Mouse (Mus musculus): ENCODE measurements around the gene Mip.
"Not testable (repeated sequence)": the region's sequence is repeated elsewhere in the genome, so short reads cannot be mapped to it uniquely, and the experiment has no call there.

The Mip gene

DNA sequence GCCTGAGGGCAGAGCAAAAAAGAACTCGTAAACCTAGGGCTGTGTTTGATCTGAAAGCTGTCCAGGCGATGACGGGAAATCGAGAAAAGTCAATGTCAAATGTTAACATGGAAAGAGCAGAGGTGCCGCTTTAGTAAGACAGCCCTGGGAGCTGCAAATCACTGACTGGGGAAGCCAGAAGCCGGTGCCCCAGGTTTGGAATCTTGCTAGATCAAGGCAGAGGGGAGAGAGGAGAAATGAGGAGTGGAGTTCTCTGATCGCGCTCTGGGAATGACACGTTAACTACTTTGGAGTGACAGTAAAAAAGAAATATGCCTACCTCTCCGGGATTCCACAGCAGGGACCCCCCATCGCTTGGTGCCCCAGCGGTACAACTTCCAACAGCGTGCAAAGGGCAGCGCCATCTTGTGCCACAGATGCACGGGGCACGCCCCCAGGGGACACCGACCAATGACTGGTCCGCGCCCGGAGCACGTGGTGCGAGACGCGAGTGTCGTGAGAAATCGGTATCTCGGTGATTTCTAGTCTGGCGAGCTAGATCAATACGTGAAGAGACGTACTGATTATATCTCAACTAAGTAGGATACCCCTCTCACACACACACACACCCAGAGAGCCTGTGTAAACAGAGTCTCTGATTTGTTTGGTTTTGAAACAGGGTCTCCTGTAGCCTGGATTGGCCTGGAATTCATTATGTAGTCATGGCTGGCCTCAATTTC is 14.1 kb upstream of the Mip start, which contains the start of gene Spryd4:
Gene Spryd4 (minus strand): TSS at position 418 of the 719 bp plus-strand sequence.
- peak; percentile 74 for DNase-seq (ENCODE audit: low read depth, low spot score)

DNA sequence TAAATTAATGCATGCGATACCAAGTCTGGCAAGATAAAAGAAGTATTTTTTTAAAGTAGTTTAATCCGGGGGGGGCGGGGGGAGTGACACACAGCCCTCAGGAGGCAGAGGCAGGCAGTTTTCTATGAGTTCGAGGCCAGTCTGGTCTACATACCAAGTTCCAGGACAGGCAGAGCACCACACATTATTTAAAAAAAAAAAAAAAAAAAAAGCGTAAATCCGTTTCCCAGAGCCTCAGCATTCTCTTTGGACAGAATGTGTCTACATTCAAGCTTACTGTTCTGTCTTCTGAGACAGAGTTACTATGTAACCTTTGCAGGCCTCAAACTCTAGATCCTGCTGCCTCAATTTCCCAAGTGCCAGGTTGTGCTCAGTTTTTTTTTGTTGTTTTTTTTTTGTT is 13.5 kb upstream of the Mip start:
- no peak for DNase-seq (ENCODE audit: low read depth, low spot score)

DNA sequence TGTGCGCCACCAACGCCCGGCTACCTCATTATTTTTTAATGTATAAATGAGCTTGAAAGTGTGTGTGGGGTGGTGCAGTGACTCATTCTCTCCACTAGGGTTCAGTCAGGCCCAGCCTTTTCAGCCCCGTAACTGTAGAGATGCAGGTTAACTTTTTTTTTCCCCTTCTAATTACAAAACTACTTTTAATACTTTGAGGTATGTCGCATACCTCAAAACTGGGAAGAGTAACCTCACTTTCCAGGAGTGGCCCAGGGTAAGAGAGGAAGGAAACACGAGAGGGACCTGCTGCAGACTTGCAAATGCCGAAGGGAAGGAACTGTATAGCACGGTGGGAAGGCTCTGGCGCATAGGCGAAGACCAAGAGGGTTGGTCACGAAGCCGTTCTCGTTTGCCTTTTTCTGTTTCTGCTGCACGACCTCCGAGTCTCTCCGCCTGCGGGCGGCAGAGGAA is 12.7 kb upstream of the Mip start:
- no peak for DNase-seq (ENCODE audit: low read depth, low spot score)

DNA sequence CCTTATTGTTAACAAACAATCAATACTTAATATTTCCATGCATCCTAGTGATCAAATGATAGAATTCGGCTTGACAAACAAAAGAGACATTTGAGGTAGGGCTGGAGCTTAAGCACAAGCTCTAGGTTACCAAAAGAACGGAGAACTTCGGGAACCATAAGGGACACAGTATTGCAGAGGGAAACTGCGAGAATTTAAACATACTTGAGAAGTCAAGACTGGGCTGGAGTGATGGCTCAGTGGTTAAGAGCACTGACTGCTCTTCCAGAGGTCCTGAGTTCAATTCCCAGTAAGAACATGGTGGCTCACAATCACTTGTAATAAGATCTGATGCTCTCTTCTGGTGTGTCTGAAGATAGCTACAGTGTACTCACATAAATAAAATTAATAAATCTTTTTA is 11.5 kb upstream of the Mip start:
- DNase-seq (ENCODE audit: low read depth, low spot score), result not testable (repeated sequence)

DNA sequence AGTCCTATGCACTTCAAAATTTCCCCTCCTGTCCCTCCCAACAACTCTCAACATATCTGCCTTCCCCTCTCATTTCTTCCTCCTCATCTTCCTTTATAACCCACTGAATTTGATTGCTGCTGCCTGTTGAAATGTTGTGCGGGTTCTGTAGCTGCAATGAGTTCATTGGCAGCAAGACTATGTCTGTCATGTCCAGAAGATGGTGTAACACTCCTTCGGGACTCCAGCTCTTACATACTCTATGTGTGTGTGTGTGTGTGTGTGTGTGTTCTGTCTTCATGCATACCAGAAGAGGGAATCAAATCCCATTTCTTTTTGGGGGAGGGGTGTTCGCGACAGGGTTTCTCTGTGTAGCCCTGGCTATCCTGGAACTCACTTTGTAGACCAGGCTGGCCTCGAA is 10.7 kb upstream of the Mip start:
- DNase-seq (ENCODE audit: low read depth, low spot score), result no peak

DNA sequence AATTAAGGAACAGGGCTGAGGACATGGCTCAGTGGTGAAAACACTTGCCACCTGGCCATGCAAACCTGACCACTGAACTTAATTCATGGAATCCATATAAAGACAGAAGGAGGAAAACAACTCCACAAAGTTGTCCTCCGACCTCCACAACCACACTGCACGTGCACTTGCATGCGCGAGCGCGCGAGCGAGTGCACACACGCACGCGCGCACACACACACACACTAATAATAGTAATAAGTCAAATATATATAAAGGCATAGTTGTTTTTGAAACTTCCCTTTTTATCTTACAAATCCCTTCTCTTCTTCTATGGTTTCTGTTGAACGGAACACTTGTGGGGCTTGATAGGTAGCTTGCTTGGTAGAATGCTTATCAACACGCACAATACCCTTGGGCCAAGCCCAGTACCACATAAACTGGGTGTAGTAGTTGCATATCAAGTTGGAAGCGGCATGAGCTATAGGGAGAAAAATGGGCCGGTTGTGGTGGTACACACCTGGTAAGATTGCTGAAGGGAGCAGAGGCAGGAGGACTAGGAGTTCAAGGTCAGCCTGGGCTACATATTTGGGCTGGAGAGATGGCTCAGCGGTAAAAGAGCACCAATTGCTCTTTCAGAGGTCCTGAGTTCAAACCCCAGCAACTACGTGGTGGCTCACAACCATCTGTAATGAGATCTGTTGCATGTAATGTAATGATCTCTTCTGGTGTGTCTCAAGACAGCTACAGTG is 7.1 kb upstream of the Mip start:
- no peak for DNase-seq (ENCODE audit: low read depth, low spot score)

DNA sequence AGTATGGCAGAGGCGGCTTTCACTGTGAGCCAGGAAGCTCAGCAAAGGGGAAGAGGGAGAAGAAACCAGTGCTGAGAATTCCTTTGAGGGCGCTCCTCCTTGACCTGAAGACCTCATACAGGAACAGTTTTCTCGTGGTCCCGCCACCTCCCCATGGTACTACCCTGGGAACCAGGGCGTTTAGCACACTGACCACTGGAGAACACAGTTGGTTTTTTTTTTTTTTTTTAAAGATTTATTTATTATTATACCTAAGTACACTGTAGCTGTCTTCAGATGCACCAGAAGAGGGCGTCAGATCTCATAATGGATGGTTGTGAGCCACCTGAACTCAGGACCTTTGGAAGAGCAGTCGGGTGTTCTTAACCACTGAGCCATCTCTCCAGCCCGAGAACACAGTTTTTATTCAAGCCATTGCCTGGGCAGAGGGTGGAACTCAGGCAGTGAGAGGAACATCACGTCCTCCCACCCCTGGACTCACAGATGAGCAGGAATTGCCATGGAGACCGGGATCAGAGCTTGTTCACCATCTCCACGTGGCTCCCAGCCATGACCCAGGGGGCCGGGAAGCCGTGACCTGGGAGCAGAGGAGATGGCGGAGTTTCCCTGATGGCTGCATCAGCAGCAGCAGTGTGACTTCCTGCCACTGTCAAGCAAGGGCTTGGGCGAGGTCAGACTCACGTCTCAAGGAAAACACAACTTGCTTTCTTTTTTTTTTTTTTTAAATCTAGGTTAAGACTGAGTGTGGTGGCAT is 3.9 kb upstream of the Mip start:
- DNase-seq (ENCODE audit: low read depth, low spot score), result no peak

DNA sequence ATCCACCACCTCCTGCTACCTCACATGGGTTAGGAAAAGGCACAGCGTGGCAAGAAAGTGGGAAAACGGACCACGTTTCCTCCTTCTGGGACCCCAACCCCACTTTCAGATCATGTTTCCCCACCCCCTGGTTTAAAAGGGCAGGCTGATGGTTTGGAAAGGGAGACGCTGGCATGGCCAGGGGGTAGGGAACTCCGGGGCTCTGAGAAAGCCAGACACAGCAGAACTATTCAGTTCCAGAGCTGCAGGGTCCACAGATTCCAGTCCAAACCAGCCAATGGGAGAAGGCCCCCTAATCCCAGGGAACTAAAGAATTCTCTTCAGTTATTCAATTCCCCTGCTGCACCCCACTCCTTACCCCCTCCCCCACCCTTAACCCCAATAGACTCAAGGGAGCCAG is 574 bp upstream of the Mip start:
- no peak for DNase-seq (ENCODE audit: low read depth, low spot score)

DNA sequence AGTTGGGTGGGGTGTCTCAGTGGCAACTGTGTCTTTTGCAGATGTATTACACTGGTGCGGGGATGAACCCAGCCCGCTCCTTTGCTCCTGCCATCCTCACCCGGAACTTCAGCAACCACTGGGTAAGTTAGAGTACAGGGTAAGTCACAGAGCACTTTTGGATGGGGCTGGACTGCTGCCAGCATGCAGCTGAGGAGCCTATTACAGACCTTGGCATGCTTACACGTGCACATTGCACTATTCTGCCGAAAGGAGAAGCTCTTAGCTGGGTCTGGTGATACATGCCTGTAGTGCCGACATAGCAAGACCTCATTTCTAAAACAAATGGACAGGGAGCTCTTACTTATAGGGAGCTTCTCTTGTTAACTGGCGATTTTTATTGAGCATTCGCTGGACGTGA is 2.0 kb downstream of the Mip start:
- no peak for DNase-seq (ENCODE audit: low read depth, low spot score)

DNA sequence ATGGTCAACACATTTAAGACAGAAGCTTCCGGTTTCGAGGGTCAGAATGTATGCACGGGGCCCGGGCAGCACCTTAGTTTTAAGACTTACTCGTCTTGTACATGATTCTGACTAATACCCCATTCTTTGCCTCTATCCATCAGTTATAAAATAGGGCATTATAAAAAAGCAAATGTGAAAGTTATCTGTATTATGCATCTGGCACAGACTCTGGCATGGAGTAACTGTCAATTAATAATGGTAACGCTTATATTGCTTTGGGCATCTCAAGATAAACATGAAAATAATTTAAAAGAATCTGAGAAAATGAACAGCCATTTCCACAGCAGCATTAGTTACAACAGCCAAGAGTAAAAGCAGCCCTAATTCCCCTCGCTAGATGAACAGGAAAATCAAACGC is 2.4 kb downstream of the Mip start:
- no peak for DNase-seq (ENCODE audit: low read depth, low spot score)

DNA sequence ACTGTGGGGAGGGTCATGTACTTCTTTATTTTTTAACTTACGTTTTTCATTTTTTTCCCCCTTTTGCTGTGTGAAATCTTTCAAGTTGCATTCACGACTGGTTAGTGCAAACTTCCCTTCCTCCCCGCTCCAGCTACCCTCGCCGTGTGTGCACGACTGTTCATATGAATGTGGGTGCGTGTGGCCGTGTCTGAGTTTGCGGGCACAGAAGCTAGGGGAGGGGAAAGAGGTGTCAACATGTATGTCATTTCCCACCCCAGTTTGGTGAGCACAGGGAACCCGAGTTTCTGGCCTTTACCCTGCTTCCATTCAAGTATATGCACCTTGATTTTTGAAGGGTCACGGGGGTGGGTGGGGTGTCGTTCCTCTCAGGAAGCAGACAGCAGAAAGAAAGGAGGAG is 4.9 kb downstream of the Mip start:
- no peak for DNase-seq (ENCODE audit: low read depth, low spot score)

DNA sequence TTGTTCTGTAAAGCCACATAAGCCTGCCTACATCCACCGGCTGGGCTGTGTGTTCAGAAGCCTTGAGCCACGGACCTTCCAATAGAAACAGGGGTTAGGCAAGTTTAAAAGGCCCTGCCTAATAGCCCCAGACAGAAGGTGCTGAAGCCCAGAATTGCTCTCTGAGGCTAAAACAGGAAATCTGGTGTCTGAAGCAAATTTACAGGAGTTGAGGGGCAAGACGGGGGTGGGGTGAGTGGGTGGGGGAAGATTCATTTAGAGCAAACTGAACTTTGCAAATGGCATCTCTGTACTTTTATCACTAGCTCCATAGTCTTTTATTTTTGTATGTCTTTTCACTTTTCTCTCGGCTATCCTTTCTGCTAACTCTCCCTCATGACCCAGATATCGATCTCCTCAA is 5.5 kb downstream of the Mip start:
- no peak for DNase-seq (ENCODE audit: low read depth, low spot score)

DNA sequence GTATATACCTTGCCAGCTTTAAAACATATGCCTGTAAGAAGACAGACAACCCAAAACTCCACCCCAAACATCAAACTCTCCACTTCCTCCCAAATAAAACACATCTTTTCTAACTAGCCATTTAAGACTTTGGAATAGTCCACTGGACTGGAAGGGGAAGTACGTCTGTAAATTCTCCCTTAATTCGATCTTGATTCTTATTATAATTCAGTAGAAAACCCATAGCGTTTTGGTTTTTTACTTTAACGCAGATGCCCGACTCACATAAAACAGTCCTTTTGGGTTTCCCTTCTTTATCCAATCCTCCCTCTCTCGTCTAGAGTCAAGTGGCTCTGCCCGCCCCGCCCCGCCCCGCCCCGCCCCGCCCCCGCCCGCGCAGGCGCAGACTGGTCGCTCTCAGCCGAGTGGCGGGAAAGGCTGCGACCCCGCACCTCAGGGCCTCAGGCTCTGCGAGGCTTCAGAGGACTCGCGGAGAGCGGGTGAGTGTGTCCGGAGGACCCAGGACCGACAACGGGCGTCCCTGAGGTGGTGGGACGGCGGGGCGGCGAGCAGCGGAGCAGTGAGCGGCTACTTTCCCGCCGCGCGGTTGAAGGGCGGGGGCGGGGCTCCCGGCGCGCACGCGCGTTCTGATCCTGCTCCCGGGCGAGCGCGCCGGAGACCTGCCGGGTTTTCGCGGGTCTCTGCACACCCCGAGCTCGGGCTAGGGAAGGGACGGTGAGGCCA is 6.2 kb downstream of the Mip start, which contains the start of gene Timeless:
Gene Timeless (plus strand): TSS at position 369 of the 723 bp plus-strand sequence.
- peak; percentile 74 for DNase-seq (ENCODE audit: low read depth, low spot score)

DNA sequence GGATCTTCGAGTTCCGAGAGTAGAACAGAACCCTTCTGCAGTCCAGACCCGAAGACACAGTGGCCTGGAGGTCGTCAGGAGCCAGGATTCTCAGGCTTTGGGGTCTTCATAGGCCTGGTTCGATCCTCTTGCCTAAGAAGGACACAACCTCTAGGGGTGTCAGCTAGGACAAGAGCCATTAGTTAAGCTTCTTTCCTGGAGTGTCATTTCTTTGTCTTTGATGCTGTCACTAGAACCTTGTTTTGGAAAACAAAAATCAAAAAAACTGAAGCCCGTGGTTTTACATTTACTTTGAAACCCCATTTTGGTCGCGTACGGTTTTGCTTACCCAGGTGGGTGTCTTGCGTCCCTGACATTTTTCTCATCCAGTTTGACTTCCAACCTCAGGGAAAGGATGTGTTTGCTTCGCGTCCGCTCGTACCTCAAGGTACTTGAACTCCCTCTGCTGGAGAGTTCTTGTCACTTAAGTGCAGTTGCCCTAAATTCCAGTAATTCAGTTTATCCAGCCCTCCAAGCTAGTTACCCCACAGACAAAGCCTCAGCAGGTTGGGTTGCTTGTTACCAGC is 6.9 kb downstream of the Mip start:
- DNase-seq (ENCODE audit: low read depth, low spot score), result peak; percentile 41

DNA sequence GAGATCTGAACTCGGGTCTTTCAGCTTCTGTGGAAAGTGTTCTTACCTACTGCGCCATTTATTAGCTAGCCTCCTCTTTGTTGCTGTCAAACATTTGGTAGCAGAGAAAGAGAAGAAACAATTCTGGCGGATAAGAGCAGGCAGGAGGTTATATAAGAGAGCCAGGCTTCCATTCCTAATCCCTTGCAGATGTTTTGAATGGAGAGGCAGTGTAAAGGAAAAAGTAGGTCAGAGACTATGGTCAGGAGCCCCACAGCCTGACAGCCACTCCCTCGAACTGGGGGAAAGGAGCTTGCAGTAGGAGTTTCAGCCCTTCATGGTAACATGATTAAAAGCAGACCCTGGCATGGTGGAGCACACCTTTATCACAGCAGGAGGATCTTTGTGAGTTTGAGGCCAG is 10.7 kb downstream of the Mip start:
- DNase-seq (ENCODE audit: low read depth, low spot score), result no peak

DNA sequence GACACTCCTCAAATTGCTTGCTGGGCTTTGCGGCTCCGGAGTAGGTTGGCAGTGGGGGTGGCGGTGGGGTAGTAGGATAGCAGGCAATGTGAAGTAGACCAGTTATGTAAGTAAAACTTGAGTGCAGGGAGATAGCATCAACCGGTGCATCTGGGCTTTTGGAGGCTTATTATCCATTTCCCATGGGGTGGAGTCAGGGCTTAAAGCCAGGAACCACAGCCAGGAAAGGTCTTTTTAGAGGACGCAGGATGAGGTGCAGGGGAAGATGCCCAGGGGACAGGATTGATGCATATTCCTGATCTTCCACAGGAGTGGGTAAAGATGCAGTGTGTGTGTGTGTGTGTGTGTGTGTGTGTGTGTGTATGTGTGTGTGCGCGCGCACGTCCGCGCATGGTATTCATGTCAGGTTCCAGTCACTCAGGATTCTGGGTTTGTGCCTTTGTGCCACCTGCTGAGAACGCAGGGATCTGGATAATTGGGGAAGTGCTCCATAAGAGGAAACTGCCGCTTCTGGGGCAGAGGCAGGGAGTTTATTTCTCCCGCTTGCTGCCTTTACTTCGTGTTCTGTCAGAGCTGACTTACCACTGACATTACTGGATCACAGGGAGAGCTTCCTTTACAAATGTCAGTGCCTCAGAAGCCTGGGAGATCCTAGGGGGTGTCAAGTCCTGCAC is 12.3 kb downstream of the Mip start:
- DNase-seq (ENCODE audit: low read depth, low spot score), result no peak

DNA sequence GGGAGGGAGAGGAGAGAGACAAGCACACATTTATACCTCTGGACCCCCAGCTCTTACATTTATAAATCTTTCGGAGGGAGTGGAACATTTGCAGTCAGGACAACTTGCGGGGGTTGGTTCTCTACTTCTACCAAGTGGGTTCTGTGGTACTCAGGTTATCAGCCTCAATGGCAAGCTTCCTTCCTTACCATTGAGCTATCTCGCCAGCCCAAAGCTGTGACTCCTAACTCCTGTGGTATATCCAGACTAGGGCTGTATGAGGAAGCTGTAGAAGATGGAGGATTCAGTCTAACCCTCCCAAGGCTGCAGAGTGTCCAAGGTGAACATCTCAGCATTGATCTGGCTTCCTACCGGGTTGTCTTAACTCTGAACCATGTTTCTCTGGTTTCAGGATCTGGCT is 13.5 kb downstream of the Mip start:
- DNase-seq (ENCODE audit: low read depth, low spot score), result no peak

DNA sequence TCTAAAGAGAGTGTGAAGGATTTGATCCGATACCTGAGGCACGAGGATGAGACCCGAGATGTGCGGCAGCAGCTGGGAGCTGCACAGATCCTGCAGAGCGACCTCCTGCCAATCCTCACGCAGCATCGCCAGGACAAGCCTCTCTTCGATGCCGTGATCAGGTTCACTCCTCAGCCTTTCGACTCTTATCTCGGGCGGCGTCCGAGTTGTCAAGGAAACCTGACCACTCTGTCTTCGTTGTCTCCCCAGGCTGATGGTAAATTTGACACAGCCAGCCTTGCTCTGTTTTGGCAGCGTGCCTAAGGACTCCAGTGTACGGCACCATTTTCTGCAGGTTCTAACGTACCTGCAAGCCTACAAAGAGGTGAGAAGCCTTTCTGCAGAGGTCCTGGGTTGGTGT is 14.5 kb downstream of the Mip start:
- no peak for DNase-seq (ENCODE audit: low read depth, low spot score)

DNA sequence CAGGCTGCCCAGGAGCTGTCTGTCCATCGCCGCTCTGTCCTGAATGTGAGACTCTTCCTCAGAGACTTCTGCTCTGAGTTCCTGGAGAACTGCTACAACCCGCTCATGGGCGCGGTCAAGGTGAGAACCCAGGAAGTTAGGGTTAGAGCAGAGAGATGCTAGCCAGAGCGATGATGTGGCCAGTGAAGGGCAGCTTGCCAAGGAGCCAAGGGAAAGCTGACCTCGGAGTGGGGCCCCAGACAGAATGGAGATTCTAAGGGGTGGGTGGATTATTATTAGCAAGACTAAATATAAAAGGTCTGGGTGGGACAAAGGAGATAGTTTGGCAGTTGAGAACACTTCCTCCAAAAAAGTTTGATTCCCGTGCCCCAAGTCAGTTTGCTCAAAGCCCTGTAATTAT is 17.6 kb downstream of the Mip start:
- DNase-seq (ENCODE audit: low read depth, low spot score), result no peak

DNA sequence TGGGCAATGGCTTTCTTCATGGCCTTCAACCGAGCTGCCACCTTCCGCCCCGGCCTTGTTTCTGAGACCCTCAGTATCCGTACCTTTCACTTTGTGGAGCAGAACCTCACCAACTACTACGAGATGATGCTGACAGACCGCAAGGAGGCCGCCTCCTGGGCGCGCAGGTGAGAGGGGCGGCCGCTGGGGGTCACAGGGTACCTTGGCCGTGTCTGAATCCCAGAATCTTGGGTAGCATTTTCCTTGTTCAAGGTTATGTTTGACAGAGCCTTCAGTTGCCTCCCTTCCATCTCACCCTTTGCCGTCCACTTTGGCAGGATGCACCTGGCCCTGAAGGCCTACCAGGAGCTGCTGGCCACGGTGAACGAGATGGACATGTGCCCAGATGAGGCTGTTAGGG is 18.5 kb downstream of the Mip start:
- no peak for DNase-seq (ENCODE audit: low read depth, low spot score)

All from retina, postnatal 7 days (tissue).